Mouse (Mus musculus): ENCODE data around the gene Map3k5.
"Not testable (repeated sequence)": the region's sequence is repeated elsewhere in the genome, so short reads cannot be mapped to it uniquely, and the experiment has no call there.

Gene Map3k5

DNA sequence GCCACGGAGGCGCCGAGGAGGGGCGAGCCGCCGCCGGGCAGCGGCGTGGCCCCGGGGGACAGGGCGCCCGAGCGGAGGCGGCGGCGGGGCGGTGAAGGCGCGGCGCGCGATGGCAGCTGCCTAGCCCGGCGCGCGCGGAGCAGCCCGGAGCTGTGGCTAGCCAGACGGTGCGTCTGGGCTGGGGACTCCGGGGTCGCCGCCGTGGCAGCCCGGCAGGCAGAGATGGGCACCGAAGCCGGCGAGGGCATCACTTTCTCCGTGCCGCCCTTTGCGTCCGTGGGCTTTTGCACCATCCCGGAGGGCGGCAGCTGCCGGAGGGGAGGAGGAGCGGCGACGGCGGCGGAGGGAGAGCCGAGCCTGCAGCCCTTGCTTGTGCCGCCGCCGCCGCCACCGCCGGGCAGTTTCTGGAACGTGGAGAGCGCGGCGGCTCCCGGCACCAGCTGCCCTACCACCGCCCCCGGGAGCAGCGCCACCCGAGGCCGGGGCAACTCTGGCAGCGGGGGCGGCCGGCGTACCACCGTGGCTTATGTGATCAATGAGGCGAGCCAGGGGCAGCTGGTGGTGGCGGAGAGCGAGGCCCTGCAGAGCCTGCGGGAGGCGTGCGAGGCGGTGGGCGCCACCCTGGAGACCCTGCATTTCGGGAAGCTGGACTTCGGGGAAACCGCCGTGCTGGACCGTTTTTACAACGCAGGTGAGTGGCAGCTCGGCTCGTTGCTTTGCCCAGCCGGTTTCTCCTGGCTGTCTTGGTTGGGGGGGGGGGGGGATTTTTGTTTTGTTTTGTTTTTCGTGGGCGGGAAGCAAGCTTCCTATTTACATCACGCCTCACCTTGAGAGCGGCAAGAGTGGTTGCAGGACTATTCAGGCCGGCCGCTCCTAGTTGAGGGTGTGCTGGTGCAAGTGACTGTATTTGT lies at the start of gene Map3k5:
Map3k5 (plus strand) TSS at position 89 of the 911 bp plus-strand sequence.
- DNase-seq (ENCODE audit: low read depth, low spot score) = peak; percentile 21

- no peak for DNase-seq (ENCODE audit: low read depth, low spot score)
These were observed 48.0 kb upstream of the Map3k5 start for GRCm38 (mm10) chr10:19886249-19886648.

- DNase-seq (ENCODE audit: low read depth, low spot score) = no peak
These were observed 44.4 kb upstream of the Map3k5 start for GRCm38 (mm10) chr10:19889908-19890307.

DNA sequence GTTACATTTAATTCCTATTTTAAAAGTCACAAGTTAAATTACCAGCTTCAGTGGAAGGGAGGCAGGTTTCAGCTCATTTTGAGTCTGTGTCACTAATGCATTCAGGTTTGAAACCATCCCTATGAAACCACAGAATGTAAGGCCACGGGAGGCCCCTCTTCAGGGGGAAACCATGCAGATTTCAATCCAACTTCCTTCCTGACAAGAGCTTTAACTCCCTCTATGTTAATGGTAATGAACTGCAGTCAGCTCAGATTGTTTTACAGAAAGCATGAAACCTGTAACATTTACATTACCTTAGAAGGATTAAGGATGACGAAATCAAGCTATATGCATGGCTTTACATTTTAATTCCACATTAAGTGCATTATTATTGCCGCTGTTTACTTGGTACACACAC lies 42.6 kb upstream of the Map3k5 start:
- peak; percentile 30 for DNase-seq (ENCODE audit: low read depth, low spot score)

- DNase-seq (ENCODE audit: low read depth, low spot score) = no peak
These were observed 41.1 kb upstream of the Map3k5 start for GRCm38 (mm10) chr10:19893146-19893545.

GRCm38 (mm10) chr10:19893976-19894375 lies 40.3 kb upstream of the Map3k5 start:
- peak; percentile 56 for DNase-seq (ENCODE audit: low read depth, low spot score)

DNA sequence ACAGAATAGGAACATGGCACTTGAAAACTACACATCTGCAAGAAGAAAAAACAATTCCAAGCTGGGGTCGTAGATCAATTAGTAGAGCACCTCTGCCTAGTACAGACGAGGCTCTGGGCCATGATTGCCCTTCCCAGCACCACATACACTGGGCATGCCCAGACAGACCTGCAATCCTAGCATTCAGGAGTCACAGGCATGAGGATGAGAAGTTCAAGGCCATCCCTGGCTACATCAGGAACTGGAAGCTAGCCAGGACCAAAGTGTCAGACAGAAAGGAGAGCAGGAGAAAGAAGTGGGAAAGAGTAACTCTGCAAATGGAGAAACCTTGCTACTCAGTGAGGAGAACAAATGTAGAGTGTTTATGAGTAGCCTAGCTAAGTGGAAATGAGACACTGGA lies 34.1 kb upstream of the Map3k5 start:
- DNase-seq (ENCODE audit: low read depth, low spot score) = peak; percentile 12

DNA sequence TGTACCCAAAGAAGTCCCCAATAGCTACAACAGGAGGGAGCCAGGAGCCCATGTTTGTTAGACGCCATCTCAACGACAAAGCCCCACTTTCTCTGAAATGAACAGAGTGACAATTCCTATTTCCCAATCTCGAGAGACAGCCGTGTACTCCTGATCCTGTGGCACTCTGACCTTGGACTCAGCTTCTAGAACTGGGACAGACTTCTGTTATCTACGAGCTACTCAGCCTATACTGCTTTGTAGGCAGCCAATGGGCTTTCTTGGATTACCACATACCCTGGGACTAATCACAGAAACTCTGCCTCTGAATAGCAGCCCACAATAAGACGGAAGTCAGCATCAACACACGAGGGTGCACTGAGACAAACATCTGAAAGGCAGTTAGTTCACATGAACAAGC lies 32.3 kb upstream of the Map3k5 start:
- no peak for DNase-seq (ENCODE audit: low read depth, low spot score)

DNA sequence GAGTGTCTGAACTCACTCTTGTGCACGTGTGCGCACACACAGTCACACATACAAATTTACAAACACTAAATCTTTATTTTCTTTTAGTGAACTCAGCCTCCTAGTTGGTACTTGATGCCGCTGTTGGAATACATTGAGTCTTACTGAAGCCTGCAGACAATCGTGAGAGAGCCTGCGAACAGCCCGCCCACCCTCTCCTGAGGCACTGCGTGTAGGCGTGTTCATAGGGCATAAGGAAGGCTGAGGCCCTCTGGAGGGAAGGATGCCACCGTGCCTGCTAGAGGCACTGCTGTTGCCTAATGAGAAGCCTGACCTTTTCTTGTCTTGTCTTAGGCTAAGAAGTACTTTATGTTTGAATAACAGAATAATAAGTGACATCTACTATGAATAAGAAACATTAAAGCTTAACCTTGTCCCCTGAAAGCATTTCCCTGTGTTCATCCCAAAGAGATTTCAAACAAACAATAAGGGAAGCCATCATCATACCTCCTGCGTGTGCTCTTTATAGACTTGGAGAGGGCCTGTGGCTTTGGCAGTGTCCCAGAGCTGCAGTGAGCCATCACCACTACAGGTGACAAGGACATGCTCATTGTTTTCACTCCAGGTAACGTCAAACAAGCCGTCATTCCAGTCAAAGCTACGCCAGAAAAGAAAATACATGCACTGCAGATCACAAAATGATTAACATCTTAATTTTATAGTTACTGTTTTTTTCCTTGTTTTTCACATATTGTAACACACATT lies 30.0 kb upstream of the Map3k5 start:
- DNase-seq (ENCODE audit: low read depth, low spot score) = peak; percentile 14

DNA sequence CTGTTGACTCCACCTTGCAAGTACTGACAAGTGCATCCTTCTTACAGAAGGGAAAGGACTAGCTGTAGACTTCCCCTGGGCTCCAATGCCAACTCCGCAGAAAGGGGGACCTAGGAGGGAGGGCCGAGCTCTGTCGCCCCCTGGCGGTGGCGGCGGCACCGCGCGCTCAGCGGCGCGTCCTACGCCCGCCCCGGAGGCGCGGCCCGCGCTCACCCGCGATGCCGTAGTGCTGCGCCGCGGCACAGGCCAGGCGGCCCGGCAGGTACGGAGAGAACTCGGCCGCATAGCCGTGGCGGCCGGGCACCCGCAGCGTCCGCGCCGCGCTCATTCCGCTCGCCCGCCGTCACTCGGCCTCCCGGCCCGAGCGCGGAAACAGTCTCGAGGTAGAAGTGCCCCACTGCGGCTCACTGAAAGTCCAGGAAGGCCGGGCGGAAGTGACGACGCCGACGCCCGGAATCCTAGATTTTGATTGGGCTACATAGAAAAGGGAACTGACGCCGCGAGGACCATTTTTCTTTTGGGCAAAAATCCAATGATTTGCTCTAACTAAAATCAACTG lies 26.9 kb upstream of the Map3k5 start, which contains the start of gene Pex7:
Pex7 (minus strand) TSS at position 444 of the 559 bp plus-strand sequence.
- DNase-seq (ENCODE audit: low read depth, low spot score) = peak; percentile 94

- no peak for DNase-seq (ENCODE audit: low read depth, low spot score)
These were observed 26.2 kb upstream of the Map3k5 start for GRCm38 (mm10) chr10:19908076-19908475.

DNA sequence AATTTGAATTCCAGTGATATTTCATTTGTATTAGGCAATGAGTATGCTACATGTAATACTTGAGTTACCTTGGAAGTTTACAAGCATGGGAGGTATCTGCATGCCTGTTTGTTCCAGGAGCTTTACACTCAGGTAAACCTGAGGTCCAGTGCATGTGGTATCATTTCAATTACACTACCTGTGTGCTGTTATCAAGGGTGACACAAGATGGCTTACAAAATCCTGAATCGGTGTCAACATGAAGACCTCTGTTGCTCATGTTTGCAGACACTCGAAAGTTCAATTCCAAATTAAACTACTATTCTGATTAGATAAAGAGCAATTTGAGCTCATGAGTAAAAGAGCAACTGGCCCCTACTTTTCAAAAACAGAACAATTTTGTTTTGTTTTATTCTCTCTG lies 23.8 kb upstream of the Map3k5 start:
- no peak for DNase-seq (ENCODE audit: low read depth, low spot score)

DNA sequence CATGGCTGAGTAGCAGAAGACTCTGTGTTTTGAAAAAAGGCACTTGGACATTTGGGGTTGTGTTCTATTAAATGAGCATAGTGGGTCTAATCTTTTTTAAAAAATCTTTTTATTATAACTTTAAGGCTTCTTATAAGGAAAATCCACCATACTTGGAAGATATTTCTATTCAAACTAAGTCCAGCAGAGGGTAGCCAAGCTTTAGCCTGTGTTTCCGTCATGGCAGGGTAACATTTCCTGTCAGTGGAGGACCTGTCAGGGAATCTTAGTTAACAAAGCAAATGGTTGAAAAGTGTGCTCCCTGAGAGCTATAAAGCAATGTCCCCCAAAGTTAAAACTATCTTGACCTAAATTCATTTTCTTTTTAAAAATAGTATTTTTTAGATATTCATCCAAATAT lies 22.7 kb upstream of the Map3k5 start:
- DNase-seq (ENCODE audit: low read depth, low spot score) = no peak

GRCm38 (mm10) chr10:19913806-19914205 lies 20.5 kb upstream of the Map3k5 start:
- DNase-seq (ENCODE audit: low read depth, low spot score) = peak; percentile 57

- peak; percentile 88 for DNase-seq (ENCODE audit: low read depth, low spot score)
These were observed 19.0 kb upstream of the Map3k5 start for GRCm38 (mm10) chr10:19915301-19915700.

DNA sequence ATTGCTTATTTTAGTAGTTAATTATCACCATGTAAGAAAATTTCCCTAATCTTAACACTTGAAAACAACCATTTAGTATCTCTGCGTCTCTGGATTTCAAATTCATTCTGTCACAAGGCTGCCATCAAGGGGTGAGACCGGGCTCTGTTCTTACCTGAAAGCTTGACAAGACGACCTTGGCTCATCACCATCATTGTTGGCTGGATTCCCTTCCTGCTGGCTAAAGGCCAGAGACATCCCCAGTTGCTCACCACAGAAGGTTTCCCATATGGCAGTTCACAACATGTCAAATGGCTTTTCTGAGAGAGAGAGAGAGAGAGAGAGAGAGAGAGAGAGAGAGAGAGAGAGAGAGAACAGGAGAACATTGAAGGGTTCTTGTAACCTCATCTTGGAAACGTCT lies 11.9 kb upstream of the Map3k5 start:
- peak; percentile 31 for DNase-seq (ENCODE audit: low read depth, low spot score)

DNA sequence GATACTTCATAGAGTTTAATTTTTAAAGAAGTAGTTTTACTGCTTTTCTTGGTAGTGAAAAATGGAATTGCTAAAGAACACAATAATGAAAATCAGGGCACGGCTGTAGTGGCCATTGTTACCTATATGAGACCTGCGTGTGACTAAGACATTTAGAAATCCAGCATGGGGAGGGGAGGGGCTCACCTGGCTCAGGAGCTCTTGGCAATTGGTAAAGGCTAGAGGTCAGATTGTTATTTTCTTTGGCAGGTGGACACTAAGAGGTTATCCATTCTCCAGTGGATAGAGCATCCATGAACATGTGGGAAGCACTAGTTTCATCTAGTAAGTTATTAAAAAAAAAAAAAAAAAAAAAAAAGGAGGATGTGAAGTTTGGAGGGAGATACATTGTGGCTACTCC lies 10.0 kb upstream of the Map3k5 start:
- no peak for DNase-seq (ENCODE audit: low read depth, low spot score)

DNA sequence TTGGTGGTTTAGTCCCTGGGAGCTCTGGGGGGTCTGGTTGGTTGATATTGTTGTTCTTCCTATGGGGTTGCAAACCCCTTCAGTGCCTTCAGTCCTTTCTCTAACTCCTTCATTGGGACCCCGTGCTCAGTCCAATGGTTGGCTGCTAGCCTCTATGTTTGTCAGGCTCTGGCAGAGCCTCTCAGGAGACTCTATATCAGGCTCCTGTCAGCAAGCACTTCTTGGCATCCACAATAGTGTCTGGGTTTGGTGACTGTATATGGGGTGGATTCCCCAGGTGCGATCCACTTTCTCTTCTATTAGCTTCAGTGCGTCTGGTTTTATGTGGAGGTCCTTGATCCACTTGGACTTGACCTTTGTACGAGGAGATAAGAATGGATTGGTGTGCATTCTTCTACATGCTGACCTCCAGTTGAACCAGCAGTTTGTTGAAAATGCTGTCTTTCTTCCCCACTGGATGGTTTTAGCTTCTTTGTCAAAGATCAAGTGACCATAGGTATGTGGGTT lies 7.8 kb upstream of the Map3k5 start:
- not testable (repeated sequence) for DNase-seq (ENCODE audit: low read depth, low spot score)

GRCm38 (mm10) chr10:19928205-19928604 lies 6.1 kb upstream of the Map3k5 start:
- no peak for DNase-seq (ENCODE audit: low read depth, low spot score)

DNA sequence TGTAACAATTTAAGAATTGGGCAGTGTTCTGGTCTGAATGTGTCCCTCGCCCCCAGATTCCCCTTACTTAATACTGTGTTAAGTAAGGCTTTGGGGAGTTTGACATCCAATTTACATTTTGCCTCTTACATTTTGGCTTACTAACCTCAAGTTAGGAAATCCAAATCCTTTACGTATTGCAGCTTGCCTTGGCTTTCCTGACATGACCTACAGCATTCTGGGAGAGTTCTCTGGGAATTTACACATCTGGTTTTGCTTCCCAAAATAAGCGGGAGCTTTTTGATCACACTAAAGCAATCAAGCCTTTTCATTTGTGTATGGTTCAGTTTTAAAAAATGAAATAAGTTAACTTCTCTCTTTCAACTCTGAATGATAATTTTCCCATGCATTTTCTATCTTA lies 1.3 kb upstream of the Map3k5 start:
- no peak for DNase-seq (ENCODE audit: low read depth, low spot score)

- peak; percentile 57 for DNase-seq (ENCODE audit: low read depth, low spot score)
These were observed 525 bp upstream of the Map3k5 start for GRCm38 (mm10) chr10:19933511-19934383.

Data from ES-CJ7 (cell line).